Mouse (Mus musculus): ENCODE data around the gene Sgms2.

- TF ChIP-seq POLR2A (IDR thresholded peaks at IDR 0.05; ENCODE audit: insufficient read length, low read depth) = no peak
- TF ChIP-seq POLR2AphosphoS2 (IDR thresholded peaks at IDR 0.05; ENCODE audit: insufficient read length, low read depth) = no peak
- no peak for TF ChIP-seq USF1 (IDR thresholded peaks at IDR 0.05; ENCODE audit: low read depth)
- no peak for TF ChIP-seq MAX (IDR thresholded peaks at IDR 0.05; ENCODE audit: low read depth)
- TF ChIP-seq MYOD1 (IDR thresholded peaks at IDR 0.05; ENCODE audit: control insufficient read depth in 1 of 3, insufficient read length in 2 of 3, low read depth in 2 of 3) = no peak
- no peak for TF ChIP-seq E2F4 (IDR thresholded peaks at IDR 0.05; ENCODE audit: insufficient read depth)
- TF ChIP-seq TCF3 (IDR thresholded peaks at IDR 0.05; ENCODE audit: insufficient read length, low read depth) = no peak
- no peak for TF ChIP-seq TCF12 (IDR thresholded peaks at IDR 0.05; ENCODE audit: insufficient read depth, poor library complexity, severe bottlenecking)
- no peak for TF ChIP-seq MYOG (IDR thresholded peaks at IDR 0.05; ENCODE audit: control insufficient read depth in 1 of 3, insufficient read depth in 1 of 3, insufficient read length in 2 of 3, low read depth in 2 of 3)
- no peak for TF ChIP-seq CEBPB (IDR thresholded peaks at IDR 0.05; ENCODE audit: insufficient read depth, poor library complexity, severe bottlenecking)
Measured at GRCm38 (mm10) chr3:131292349-131292748, 198.9 kb downstream of the Sgms2 start.
